Mouse (Mus musculus) gastrocnemius, adult 2 months (tissue): ENCODE measurements at regions not wholly inside any gene's neighbourhood (a gene's known extent, or its start where the extent isn't known, plus 50 kb on each side); places are given as distances from the start of the nearest gene placed in this dataset.
A peak's percentile ranks its signal among the peaks of the same experiment; 100 is the strongest.

Experiments used
- DNase-seq: peaks from one replicate; pipeline ENCODE4 v3.0.0; 2022
- H3K27ac ChIP-seq: fragments of 200-600 bp; 2 replicates; pipeline ENCODE4 v1.8.1; 2022; ENCODE audit warnings: mild to moderate bottlenecking
- H3K4me3 ChIP-seq: fragments of 200-600 bp; 2 replicates; pipeline ENCODE4 v1.8.1; 2022; ENCODE audit warnings: mild to moderate bottlenecking, moderate library complexity
- CTCF ChIP-seq: fragments of 200-600 bp; IDR thresholded peaks from 2 replicates; pipeline ENCODE4 v1.8.1; 2022; ENCODE audit warnings: antibody characterized with exemption, mild to moderate bottlenecking, moderate library complexity
- intact Hi-C: fragments of 180-260 bp; cut with DNase I; formaldehyde crosslinking; loops from one replicate; pipeline ENCODE4 v1.15.1; 2025

GRCm38 (mm10) chr12:49836282-49837070 lies 451.5 kb downstream of the Gm43517 start:
- no peak for TF ChIP-seq CTCF
- Histone ChIP-seq H3K4me3 (no peak overlapping the region), H3K27ac (no peak overlapping the region)
- intact Hi-C loops: no loop called here
- no peak for DNase-seq

GRCm38 (mm10) chr12:49885507-49885906 lies 500.5 kb downstream of the Gm43517 start:
- intact Hi-C loops: no loop called here
- no peak for TF ChIP-seq CTCF
- no peak overlapping the region for H3K4me3 ChIP-seq
- H3K27ac ChIP-seq: no peak overlapping the region
- DNase-seq: no peak

- intact Hi-C loops: no loop called here
- no peak for TF ChIP-seq CTCF
- Histone ChIP-seq H3K4me3 (no peak overlapping the region), H3K27ac (no peak overlapping the region)
- no peak for DNase-seq
Observed at GRCm38 (mm10) chr12:49887246-49887645, 502.3 kb downstream of the Gm43517 start.

GRCm38 (mm10) chr12:49897768-49898167 lies 512.8 kb downstream of the Gm43517 start:
- no peak for DNase-seq
- TF ChIP-seq CTCF: no peak
- intact Hi-C loops: no loop called here
- no peak overlapping the region for H3K4me3 ChIP-seq
- H3K27ac ChIP-seq: no peak overlapping the region

GRCm38 (mm10) chr12:49915691-49916090 lies 530.7 kb downstream of the Gm43517 start:
- no peak for DNase-seq
- Histone ChIP-seq H3K4me3 (no peak overlapping the region), H3K27ac (no peak overlapping the region)
- no peak for TF ChIP-seq CTCF
- intact Hi-C loops: no loop called here

- no peak for DNase-seq
- H3K4me3 ChIP-seq: no peak overlapping the region
- intact Hi-C loops: no loop called here
- TF ChIP-seq CTCF: no peak
- H3K27ac ChIP-seq: no peak overlapping the region
Observed at GRCm38 (mm10) chr12:49921608-49922007, 536.6 kb downstream of the Gm43517 start.

GRCm38 (mm10) chr12:49940818-49941217 lies 555.8 kb downstream of the Gm43517 start:
- Histone ChIP-seq H3K27ac (no peak overlapping the region), H3K4me3 (no peak overlapping the region)
- intact Hi-C loops: no loop called here
- TF ChIP-seq CTCF: no peak
- DNase-seq: no peak

GRCm38 (mm10) chr12:49944911-49945627 lies 560.1 kb downstream of the Gm43517 start:
- DNase-seq: no peak
- no peak overlapping the region for H3K27ac ChIP-seq
- intact Hi-C loops: no loop called here
- no peak for TF ChIP-seq CTCF
- H3K4me3 ChIP-seq: no peak overlapping the region

- DNase-seq: no peak
- no peak overlapping the region for H3K27ac ChIP-seq
- intact Hi-C loops: no loop called here
- H3K4me3 ChIP-seq: no peak overlapping the region
- TF ChIP-seq CTCF: no peak
Observed at GRCm38 (mm10) chr12:49945628-49946220, 560.8 kb downstream of the Gm43517 start.

- no peak for TF ChIP-seq CTCF
- no peak for DNase-seq
- intact Hi-C loops: no loop called here
- Histone ChIP-seq H3K4me3 (no peak overlapping the region), H3K27ac (no peak overlapping the region)
Observed at GRCm38 (mm10) chr12:49946752-49947260, 561.8 kb downstream of the Gm43517 start.

GRCm38 (mm10) chr12:49950986-49951385 lies 566.0 kb downstream of the Gm43517 start:
- no peak overlapping the region for H3K27ac ChIP-seq
- no peak for DNase-seq
- intact Hi-C loops: no loop called here
- H3K4me3 ChIP-seq: no peak overlapping the region
- no peak for TF ChIP-seq CTCF

- no peak for DNase-seq
- Histone ChIP-seq H3K4me3 (no peak overlapping the region), H3K27ac (no peak overlapping the region)
- intact Hi-C loops: no loop called here
- peak; percentile 23 for TF ChIP-seq CTCF
Observed at GRCm38 (mm10) chr12:49951821-49952220, 566.8 kb downstream of the Gm43517 start.

- no peak overlapping the region for H3K4me3 ChIP-seq
- intact Hi-C loops: no loop called here
- no peak for TF ChIP-seq CTCF
- no peak for DNase-seq
- H3K27ac ChIP-seq: no peak overlapping the region
Observed at GRCm38 (mm10) chr12:49968072-49968471, 583.1 kb downstream of the Gm43517 start.
